Mouse (Mus musculus) adrenal gland (tissue): ENCODE data around the gene Snx6.
"Not testable (repeated sequence)": the region's sequence is repeated elsewhere in the genome, so short reads cannot be mapped to it uniquely, and the experiment has no call there.

ENCODE experiments used
- intact Hi-C: fragments of 180-260 bp; cut with DNase I; formaldehyde crosslinking; loops from one replicate; pipeline ENCODE4 v1.15.1; 2025

Snx6 gene

GRCm38 (mm10) chr12:54710494-54710879 is 85.0 kb downstream of the Snx6 start:
- intact Hi-C loops: not testable (repeated sequence)

DNA sequence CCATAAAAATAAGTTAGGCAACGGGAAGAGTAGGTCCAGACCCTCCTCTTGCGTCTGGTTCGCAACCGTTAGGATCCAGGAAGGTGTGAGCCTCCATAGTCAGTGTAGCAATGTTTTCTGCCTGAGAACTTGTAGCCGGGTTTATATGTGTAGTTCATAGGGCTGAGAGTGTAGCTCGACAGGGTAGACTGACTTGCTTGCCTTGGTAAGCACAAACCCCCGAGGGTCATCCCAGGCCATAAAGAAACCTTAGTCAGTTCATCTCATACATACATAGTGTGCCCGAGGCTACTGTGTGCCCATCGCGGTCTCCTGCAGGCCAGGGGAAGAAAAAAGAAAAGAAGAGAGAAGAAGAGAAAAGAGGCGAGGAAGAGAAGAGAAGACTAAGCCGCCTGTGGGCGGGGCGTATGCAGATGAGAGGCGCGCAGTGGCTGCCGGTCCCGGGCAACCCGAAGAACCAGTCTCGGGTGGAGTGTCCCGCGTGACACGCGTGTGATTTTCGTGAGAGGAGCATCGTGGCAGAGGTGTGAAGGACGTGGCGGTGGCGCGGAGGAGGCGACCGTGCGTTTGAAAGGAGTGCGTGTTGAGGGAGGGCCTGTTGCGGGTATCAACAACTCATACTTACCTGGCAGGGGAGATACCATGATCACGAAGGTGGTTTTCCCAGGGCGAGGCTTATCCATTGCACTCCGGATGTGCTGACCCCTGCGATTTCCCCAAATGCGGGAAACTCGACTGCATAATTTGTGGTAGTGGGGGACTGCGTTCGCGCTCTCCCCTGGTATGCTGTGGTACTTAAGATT is 85.6 kb downstream of the Snx6 start:
- intact Hi-C loops: not testable (repeated sequence)

- intact Hi-C loops: no loop called here
These were observed 96.1 kb downstream of the Snx6 start for GRCm38 (mm10) chr12:54699394-54699793.

DNA sequence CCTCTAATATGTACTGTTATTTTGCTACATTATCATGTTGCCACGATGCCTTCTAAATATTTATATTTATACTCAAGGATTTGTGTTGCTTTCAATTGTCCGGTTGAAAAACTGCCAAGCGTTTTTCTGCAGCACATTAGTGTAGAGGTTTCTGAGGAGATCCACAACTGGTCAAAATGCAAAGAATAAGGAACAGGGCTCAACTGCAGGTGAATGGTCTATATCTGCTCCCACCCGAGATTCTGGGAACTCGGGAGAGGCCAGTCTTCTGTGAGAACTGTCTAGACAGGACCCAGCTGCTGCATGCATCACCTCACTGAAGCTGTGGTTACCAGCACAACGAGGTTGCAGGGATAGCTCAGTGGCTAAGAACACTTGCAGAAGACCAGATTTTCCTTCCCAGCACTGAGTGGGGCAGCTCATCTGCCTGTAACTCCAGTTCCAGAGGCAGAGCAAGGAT is 97.7 kb downstream of the Snx6 start:
- intact Hi-C loops: no loop called here

- intact Hi-C loops: no loop called here
These were observed 98.4 kb downstream of the Snx6 start for GRCm38 (mm10) chr12:54697003-54697597.
